Mouse (Mus musculus) heart, adult 18-20 months (tissue): Measurements from ENCODE around the gene Rhot2. TPM values are rescaled to one million over a fixed set of nuclear protein-coding genes. Genes with fewer than 3 reads are reported as not detected.

ENCODE experiments used
- DNase-seq, 2 experiments: peaks; one replicate each; pipeline ENCODE4 v3.0.0; 2021 to 2022; ENCODE audit warnings: mixed read lengths in 1 of 2
- total RNA-seq, 2 experiments: library from RNA; stranded (reverse); gene quantifications; 2 replicates each; pipeline ENCODE4 v1.2.3; 2021

The Rhot2 gene
- total RNA-seq, 2 experiments from 2014 or later = 138 to 140 TPM

DNA sequence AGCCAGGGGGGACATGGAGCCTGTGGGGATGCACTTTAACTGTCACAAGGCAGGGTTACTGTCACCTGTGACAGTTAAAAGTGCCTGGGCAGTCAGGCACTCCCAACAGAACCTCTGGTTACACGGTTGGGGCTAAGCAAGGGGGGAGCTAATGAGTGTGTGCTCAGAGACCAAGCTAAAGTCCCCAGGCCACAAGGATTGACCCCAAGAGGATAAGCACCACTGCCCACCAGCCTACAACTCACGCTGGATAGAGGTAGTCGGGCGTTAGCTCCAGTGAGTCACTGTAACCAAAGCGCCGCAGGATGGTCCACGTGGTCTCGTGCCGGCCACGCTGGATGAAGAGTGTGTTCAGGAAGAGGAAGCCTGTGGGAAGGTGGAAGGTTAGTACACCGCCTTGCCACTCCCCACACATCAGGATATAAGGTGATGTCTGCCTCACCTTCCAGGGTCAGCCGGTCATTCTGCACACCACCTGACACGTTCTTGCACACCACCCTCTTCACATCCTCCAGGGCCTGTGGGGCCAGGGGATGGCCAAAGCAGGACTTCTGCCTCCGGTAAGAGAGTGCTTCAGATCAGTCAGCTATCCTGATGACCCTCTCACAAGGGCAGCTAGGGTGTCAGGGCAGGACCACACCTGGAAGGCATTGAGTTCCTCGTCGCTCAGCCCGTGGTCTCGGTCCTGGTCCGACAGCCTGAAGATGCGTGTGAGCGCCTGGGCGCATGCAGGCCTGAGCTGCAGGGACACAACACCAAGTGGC, 3.4 kb downstream of the Rhot2 start, which contains the start of gene Gm20683:
Gene Gm20683 (minus strand): TSS at position 647 of the 764 bp plus-strand sequence.
- DNase-seq = no peak

DNA sequence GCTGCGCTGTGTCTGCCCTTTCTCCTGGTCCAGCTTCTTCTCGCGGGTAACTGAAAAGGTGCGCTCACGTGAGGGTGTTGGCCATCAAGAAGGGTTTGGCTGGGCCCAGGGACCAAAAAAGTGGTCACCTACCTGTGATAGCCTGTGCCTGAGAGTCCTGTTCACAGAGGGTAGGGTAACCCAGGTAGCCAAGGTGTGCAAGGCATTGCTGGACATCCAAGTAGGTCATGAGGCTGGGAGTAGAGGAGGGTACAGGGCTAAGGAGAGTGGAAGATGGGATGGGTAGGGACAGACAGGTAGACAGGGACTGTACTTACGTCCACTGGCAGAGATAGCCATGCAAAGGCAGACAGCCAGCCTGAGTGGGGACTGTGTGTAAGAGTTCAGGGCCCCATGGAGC, 4.1 kb downstream of the Rhot2 start:
- no peak for DNase-seq

DNA sequence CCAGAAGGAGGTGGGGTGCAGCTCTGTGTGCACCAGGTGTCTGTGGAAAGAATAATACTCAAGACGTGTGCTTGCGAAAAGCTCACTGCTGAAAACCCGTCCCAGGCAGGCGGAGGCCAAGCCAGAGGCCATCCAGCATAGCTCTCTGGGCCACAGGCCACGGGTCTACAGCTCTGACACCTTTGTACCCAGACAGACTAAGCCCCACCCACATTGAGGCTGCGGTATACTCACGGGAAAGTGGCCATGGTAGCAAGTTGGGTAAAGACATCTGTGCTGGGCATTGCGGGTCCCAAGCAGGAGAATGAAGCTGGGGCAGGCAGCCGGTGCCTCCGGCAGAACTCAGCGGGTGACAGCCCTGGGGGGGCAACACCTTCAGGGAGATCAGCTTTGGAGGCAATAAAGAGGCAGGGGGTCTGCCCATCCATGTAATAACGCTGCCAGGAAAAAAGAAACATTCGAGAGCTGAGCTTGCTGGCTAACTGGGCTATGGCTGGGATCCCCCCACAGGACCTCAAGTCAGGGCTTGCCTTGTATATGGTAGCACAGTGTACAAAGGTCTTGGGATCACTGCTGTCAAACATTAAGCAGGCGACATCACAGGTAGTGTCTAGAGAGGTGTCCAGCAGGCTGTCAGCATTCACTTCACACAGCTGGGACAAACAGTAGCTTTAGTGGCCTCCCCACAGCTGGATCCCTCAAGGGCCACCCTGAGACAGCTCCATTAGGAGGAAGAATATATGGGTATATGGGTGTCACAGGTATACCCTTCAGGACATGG, 5.0 kb downstream of the Rhot2 start:
- no peak for DNase-seq

DNA sequence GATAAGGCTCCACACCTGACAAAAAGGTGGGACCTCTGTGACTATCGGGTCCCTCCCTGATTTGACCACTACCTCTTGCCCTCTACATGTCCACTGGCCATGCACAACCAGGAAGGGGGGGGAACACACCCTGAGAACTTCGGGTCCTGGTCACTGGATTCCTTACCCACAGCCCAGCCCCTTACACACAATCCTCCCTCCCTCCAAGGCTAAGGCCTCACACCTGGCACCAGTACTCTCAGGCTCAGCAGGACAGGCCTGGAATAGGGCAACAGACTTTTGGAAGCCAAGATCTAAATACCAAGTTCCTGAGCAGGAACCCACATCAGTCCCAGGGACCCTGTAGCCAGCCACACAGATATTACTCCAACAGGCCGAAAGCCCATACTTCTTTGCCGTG, 5.7 kb downstream of the Rhot2 start:
- DNase-seq = no peak

DNA sequence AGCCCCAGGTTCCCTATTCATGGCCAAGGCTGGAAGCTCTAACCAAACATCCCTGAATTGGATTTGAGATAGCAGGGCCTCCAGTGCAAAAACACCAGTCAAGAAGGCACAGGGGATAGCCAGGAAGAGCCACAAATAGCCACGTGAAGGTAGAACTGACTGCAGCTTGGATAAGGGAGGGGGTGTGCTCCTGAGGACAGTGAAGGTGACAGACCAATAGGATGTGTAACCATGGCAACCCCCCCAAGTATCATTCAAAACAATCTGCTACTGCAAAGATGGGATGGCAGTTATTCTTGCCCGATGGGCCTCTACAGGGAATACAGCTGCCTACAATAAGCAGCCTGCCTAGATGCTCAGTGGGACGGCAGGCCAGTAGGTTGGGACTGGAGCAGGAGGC, 7.1 kb downstream of the Rhot2 start:
- no peak for DNase-seq

DNA sequence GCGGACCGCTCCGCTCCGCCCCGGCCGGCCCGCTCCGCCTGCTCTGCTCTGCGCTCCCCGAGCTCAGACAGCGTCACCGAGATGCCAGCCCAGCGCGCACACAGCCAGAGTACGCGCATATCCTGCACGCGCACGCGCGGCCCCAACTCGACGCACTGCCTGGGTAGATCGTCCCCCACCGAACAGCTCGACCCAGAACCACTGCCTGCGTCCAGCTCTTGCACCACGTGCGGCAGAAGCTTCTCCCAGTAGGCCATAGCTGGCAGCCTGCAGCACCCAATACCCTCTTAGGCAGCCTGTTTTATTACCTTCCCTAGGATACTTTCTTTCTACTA, 7.6 kb downstream of the Rhot2 start, which contains the start of gene Rhbdl1:
Gene Rhbdl1 (minus strand): TSS at position 220 of the 335 bp plus-strand sequence.
- DNase-seq = peak; percentile 78 to 82

DNA sequence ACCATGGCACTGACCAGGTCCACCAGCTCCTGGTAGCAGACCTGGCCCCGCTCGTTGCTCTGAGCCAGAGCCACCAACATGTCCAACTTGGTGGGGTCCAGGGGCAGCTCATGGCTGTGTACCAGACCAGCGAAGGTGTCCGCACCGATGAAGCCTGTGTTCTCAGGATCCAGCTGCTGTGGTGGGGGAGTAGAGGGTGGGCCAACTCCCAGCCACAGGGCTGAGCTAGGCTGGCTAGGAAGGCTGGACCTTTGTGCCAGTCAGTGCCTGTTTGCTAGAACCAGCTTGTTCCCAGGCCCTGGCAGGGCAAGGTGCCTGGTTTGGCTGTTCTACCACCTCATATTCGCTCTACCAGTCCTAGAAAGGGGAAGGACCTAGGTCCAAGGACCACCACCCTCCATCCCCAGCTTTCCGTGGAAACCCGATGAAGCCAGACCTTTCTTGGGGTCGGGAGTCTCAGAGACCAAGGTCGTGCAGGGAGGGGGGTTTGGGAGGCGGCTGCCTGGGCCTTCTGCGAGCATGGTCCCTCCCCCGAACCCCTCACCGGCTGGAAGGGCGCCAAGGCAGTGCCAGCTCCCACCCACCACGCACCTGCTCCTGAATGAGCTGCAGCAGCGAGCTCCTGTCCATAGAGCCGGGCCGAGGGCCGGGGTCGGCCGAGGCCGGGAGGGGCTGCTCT, 8.1 kb downstream of the Rhot2 start:
- DNase-seq = peak; percentile 47

DNA sequence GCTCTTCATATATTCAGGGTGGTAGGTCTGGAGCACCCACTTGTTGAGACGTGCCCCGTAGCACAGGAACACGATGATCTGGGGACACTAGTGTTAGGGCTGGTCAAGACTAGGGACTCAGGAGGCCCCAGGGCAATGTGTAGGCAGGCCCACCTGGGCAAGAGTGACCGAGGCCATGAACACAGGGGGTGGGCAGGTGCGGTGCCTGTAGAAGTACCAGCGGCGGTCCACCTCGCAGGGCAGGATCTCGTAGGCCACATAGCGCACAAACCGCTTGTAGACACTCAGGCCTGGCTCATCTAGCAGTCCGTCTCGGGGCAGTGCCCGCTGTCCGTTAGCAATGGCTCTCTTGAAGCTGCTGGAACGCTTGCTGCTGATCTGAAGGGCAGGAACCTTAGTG, 8.8 kb downstream of the Rhot2 start:
- no peak for DNase-seq

DNA sequence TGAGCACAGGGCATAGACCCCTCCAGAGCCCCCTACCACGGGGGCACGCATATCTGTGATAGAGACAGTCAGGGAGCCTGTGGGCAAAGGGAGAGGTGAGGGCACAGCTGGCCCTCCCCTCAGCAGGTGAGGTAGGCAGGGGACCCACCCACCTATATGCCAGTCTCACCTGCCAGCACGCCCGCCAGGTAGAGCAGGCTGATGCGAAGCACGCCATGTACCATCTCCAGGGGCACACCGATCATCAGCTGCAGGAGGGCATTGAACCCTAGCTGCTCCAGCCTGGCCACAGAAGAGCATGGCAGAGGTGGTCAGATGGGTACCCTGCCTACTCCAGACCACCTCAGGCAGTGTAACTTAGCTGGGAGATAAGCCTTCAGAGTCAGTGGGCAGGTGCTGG, 9.3 kb downstream of the Rhot2 start:
- DNase-seq = no peak

DNA sequence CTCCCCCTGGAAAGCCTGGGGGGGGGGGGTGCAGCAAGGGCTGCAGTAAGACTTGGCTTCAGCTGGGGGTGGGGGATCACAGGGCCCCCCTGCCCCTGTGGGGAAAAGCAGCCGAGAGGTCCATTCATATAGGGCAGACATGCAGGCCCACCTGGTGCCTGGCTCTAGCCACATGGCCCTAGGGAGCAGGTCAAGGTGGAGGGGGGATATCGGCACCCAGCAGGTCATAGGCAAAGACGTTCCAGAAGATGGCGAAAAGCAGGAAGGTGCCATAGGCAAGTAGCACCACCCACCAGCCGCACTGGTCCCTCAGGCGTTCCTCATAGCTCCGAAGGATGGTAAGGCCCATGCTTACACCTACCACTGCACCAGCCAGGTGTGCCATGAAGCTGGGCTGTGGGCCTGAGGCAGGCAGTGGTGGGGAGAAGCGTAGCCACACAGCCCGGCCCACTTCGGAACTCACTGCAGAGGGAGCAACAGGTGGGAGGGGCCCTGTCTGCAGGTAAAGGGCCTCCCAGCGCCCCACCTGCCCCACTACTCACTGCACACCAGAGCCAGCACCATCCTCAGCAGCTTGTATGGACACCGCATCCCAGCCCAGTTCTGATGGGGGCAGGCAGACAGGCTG, 9.9 kb downstream of the Rhot2 start:
- no peak for DNase-seq

DNA sequence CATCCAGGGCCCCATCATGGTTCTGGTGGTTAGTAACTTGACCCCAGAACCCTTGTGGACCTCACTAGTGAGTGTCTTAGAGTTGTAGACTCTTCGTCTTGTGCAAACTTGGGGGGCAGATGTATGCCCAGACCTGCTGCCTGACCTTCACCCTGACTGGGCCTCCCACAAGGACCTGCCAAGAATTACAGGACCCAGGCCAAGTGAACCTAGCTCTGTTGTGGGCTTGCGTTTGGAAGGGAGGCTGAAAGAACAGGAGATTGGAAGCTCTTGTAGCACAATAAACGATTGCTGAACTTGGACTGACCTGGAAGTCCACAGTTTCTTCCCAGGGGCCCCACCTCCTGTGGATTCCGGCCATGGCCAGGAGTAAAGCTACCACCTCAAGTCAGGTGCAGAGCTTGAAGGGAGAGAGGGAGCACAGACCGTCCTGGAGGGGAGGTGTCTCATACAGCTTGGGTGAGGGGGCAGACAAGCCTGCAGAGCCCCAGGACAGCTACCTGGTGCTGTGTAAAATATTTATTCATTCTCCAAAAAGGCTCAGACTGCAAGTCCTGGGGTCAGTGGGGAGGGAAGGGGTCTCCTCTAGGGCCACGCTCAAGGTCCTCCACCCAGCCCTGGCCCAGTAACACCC, 10.6 kb downstream of the Rhot2 start:
- DNase-seq = peak; percentile 47 to 59

DNA sequence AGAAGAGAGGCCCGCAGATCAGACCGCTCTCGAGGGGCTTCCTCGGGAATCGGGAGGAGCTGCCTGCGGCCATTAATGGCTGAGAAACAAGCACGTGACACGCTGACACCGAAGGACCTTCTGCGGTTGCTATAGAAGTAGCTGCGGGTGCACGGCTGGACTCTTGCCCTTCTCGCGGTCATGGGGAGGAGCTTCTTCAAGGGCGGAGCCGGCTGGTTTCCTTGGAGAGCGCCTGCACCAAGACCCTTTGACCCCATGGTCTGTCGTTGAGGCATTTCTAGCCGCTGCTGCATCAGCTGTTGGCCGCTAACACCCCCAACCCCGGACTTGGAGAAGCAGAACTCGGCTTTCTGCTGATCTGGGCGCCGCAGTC, 11.4 kb downstream of the Rhot2 start, which contains the start of gene Stub1:
Gene Stub1 (minus strand): TSS at position 114 of the 373 bp plus-strand sequence.
- DNase-seq = peak; percentile 95

DNA sequence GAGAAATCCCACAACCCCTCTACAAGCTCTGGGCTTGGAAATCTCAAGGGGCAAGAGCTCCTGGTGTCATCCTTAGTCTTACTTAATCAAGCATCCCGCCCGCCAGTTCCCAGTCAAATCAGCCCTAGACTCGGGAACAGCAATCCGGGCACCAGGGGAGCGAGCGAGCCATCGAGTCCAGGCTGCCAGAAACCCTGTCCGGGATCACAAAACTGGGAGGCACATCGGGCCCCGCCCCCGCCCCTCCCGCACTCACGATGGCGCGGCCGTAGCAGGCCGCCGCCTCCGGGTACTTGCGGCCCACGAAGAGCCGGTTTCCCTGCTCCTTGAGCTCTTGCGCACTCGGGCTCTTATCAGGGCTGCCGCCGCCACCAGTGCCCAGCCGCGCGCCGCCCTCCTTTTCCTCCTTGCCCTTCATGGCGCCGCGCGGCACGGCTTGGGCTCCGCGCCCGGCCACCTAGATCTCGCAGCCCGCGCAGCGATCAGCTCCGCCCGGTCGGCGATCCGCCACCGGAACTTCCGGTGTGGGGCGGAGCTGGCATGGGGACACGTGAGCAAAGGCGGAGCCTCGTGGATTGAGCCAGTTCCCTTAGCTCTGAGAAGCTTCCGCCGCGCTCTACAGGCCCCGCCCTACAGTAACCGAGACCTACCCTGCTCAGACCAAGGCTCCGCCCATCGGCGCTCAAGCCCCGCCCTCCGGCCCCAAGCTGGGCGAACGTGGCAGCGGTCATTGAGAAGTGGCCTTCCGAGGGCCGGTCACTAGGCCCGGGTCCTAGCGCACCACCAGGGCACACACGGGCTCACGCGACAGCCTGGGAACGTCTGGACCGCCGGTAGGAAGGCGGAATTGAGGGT, 12.0 kb downstream of the Rhot2 start:
- DNase-seq = peak; percentile 100

DNA sequence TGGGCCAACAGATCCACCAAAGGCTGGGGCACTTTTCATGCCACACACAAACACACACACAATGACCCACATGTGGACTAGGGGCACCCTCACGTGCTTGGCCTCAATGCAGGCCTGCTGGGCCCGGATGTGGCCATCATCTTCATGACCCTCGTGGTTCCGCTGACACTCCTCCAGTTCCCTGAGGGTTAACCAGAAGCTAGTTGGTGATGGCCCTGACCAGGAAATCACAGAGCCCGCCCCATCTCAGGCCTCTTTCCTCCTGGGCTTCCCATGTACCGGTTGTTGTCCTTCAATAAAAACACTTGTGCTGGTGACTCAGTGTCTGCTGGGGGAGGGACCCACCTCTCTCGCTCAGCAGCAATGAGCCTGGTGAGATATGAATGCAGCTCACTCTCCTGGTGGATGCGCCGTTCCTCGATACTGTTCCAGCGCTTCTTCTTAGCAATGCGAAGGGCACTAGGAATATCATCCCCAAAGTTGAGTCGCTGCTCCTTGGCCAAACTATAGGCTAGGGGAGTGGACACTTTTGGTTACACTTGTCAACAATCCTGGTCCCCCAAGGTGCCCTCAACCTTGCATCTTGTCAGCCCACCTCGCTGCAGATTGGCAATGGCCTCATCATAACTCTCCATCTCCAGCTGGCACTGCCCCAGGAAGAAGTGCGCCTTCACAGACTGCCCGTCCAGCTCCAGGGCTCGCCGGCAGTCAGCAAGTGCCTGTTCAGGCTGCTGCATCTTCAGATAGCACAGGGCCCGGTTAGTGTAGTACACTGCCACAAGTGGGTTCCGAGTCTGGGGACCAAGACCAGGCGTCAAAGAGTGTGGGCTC, 13.0 kb downstream of the Rhot2 start:
- DNase-seq = peak; percentile 41 to 51

DNA sequence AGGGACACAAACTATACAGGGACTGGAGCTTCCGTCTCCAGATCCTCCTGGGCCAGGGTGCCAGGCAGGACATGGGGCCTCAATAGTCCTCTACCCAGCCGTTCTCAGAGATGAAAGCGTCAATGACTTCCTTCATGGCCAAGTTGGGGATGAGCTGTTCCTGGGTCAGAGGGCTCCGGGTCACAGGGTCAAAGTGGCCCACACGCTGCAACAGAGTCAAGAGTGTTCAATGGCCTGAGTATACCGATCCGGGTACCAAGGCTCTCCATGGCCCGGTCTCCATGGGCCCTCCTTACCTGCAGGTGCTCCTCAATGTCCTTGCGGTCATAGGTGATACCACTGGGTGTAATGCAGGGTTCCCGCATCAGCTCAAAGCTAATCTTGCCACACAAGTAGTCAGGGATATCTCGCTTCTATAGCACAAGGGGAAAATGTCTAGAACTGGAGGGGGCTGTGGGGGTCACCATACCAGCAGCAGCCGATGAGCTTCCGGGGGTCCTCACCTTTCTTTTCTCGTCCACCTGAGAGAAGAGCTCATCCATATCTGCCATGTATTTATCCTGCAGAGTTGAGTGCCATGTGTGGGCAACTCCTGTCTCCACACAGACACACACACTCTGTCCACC, 13.7 kb downstream of the Rhot2 start:
- DNase-seq = no peak

DNA sequence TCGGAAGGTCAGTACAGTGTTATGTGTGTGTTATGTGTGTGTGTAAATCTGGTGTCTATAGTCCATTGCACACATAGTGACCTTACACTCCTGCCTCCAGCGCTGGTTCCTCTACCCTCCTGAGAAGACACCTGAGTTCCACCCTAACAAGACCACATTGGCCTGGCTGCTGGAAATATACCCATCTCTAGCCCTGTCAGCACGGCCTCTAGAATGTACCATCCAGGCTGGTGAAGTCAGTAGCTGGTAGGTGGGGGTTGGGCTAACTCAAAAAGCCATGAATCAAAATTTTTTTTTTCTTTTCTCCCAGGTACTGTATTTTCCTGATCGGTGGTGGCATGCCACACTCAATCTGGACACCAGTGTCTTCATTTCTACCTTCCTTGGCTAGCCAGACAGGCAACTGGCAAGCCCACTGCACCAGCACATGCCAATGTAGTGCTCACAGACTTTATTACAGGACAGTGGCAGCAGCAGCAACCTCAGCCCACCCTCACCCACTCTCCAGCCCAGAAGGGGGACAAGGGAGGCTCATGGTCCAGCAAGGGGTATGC, 14.4 kb downstream of the Rhot2 start:
- no peak for DNase-seq

DNA sequence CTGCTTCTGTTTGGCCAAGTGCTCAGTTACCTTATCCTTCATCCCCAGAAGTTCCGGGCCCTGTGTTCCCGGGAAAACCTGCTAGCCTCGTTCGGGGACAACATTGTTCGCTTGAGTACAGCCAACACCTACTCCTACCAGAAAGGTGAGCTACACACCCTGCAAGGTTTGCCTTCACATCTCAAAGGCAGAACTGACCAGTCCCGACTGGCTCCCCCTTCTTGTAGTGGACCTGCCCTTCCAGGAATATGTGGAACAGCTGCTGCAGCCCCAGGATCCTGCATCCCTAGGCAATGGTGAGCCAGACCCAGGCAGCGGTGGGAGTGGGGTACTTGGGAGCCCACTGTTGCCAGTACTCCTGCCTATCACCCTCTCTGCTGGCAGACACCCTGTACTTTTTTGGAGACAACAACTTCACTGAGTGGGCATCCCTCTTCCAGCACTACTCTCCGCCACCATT, 15.1 kb downstream of the Rhot2 start:
- DNase-seq = no peak

DNA sequence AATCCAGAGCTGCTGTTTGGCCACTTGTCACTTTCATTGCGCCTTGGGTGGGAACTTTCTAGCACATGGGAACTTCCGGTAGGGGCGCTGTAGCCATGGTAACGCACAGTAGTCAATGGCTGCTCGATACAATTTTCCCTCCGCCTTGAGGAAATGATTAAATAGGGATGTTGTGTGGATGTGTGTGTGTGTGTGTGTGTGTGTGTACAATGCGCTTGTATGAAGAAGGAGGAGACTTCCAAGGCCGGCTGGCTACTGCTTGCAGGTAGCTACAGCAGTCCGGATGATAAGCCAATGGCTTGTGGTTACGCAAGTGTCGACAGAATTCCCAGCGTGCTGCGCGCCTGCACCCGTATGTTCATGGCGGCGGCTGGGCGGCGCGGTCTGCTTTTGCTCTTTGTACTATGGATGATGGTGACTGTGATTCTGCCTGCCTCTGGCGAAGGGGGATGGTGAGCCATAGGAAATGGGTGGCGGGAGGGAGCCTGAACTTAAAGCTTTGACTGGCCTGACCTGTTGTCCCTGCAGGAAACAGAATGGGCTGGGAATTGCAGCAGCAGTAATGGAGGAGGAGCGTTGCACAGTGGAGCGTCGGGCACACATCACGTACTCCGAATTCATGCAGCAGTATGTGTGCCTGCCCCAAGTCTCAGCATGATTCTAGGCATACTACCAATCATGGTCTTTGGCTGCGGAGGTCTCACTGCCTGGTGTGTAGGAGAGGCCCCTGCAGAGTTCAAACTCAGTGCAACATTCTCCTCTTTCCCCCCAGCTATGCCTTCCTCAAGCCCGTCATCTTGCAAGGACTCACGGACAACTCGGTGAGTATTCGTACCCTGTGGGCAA, 15.7 kb downstream of the Rhot2 start, which contains the start of gene Jmjd8:
Gene Jmjd8 (plus strand): TSS at position 156 of the 846 bp plus-strand sequence.
- peak; percentile 85 to 87 for DNase-seq
